In the genomic region with DNA sequence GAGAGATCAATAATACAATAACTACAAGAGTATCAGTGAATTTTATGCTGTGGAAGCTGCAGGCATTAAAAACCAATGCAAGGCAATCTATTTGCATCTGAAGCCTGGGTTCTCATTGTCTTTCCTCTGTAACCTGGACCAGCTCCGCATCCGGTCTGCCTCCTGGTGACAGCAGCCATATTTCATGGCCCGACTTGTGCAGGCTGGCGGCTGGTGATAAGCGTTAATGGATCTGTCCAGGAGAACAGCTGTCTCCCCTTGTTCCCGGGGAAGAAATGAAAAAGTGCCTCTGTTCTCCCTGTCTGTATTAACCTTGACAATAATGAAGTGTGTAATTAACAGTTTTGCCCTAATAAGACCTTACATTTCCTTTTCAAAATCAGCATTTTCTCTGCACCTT, we compare ENCODE assay signal across 9 mouse cellular contexts.
DNase-seq lines count a peak whose midpoint lies in the region; ATAC-seq and TF ChIP-seq lines count a peak whose summit lies in the region.
"Had no signal": no experiment of that assay in that cellular context is flagged by ENCODE, and none has a peak within 500 bp of the region (broad histone marks: within the 10 kb centered on the region; RNA-seq: fewer than 3 reads in every experiment).

No protein-coding gene starts in this region.

- no peaks in the 10 kb centered on the region for H3K9me3 ChIP-seq in embryonic facial prominence, embryonic 14.5 days (ENCODE audit: control insufficient read depth, low read length)
- H3K9me3 ChIP-seq in embryonic facial prominence, embryonic 10.5 days, result no peaks in the 10 kb centered on the region
- no peaks in the 10 kb centered on the region for H3K9me3 ChIP-seq in forebrain, postnatal 0 days (ENCODE audit: low read length)
- no peaks in the 10 kb centered on the region for H3K9me3 ChIP-seq in midbrain, embryonic 14.5 days (ENCODE audit: control insufficient read depth, low read length)
- H3K9me3 ChIP-seq: liver, embryonic 15.5 days had no signal

- H3K4me3 ChIP-seq in embryonic facial prominence, embryonic 14.5 days (ENCODE audit: low read depth, low read length), result no peak overlapping the region
- no peak overlapping the region for H3K4me3 ChIP-seq in embryonic facial prominence, embryonic 10.5 days
- no peak overlapping the region for H3K4me3 ChIP-seq in forebrain, postnatal 0 days (ENCODE audit: low read depth, low read length)
- H3K4me3 ChIP-seq in midbrain, embryonic 14.5 days (replicated peaks; ENCODE audit: low read depth, low read length), result no peak overlapping the region
- H3K4me3 ChIP-seq: liver, embryonic 15.5 days had no signal

- no peaks in the 10 kb centered on the region for H3K36me3 ChIP-seq in embryonic facial prominence, embryonic 14.5 days (ENCODE audit: control insufficient read depth, insufficient read depth, low read length)
- no peaks in the 10 kb centered on the region for H3K36me3 ChIP-seq in embryonic facial prominence, embryonic 10.5 days (replicated peaks)
- no peaks in the 10 kb centered on the region for H3K36me3 ChIP-seq in forebrain, postnatal 0 days (ENCODE audit: insufficient read depth)
- H3K36me3 ChIP-seq in midbrain, embryonic 14.5 days (ENCODE audit: control insufficient read depth, insufficient read depth, low read length), result no peaks in the 10 kb centered on the region
- H3K36me3 ChIP-seq: liver, embryonic 15.5 days had no signal

- 0 out of 2 replicates have a peak, but pooled peaks have one; percentile 18 for ATAC-seq in embryonic facial prominence, embryonic 14.5 days (ENCODE audit: low read depth)
- no peak for ATAC-seq in forebrain, postnatal 0 days
- peak; percentile 76 for ATAC-seq in midbrain, embryonic 14.5 days (ENCODE audit: low FRiP score, low TSS enrichment)

- no peak overlapping the region for H3K9ac ChIP-seq in embryonic facial prominence, embryonic 14.5 days (ENCODE audit: low read depth, low read length)
- no peak overlapping the region for H3K9ac ChIP-seq in forebrain, postnatal 0 days
- H3K9ac ChIP-seq in midbrain, embryonic 14.5 days (replicated peaks; ENCODE audit: low read length), result no peak overlapping the region; the same call in 1 of the 2 replicates
- H3K9ac ChIP-seq: liver, embryonic 15.5 days had no signal

- H3K4me2 ChIP-seq in embryonic facial prominence, embryonic 14.5 days (ENCODE audit: low read depth, low read length), result no peak overlapping the region
- no peak overlapping the region for H3K4me2 ChIP-seq in forebrain, postnatal 0 days (ENCODE audit: low read depth)
- H3K4me2 ChIP-seq in midbrain, embryonic 14.5 days (ENCODE audit: low read length), result 0 out of 2 replicates have a peak overlapping the region, but pooled peaks have one; percentile 5
- H3K4me2 ChIP-seq: liver, embryonic 15.5 days had no signal

- H3K27ac ChIP-seq in embryonic facial prominence, embryonic 14.5 days (replicated peaks; ENCODE audit: low read depth, low read length), result no peak overlapping the region
- H3K27ac ChIP-seq in embryonic facial prominence, embryonic 10.5 days (replicated peaks), result no peak overlapping the region
- no peak overlapping the region for H3K27ac ChIP-seq in forebrain, postnatal 0 days (ENCODE audit: low read depth, low read length)
- H3K27ac ChIP-seq in midbrain, embryonic 14.5 days (replicated peaks; ENCODE audit: low read depth, low read length), result peak overlapping the region; percentile 66
- H3K27ac ChIP-seq: liver, embryonic 15.5 days had no signal

- DNase-seq in embryonic facial prominence, embryonic 14.5 days (ENCODE audit: low spot score), result peak; percentile 4
- no peak for DNase-seq in embryonic facial prominence, embryonic 10.5 days (ENCODE audit: low spot score)
- peak; percentile 17 for DNase-seq in forebrain, postnatal 0 days
- DNase-seq in kidney, postnatal 10 days, result peak; percentile 67
- peak; percentile 70 for DNase-seq in midbrain, embryonic 14.5 days
- DNase-seq in thymus, adult 18-20 months, result no peak
- no peak for DNase-seq in left cerebral cortex, postnatal 14 days (ENCODE audit: low spot score in 2 of 2)
- DNase-seq in heart, postnatal 14 days, result no peak

- WGBS in embryonic facial prominence, embryonic 14.5 days, result 66% methylated on average over 6 of the region's 6 CpGs
- 71% methylated on average over 6 of the region's 6 CpGs for WGBS in embryonic facial prominence, embryonic 10.5 days
- WGBS in forebrain, postnatal 0 days, result 28% methylated on average over 6 of the region's 6 CpGs
- 49% methylated on average over 6 of the region's 6 CpGs for WGBS in midbrain, embryonic 14.5 days

- no peaks in the 10 kb centered on the region for H3K27me3 ChIP-seq in embryonic facial prominence, embryonic 14.5 days (replicated peaks; ENCODE audit: control insufficient read depth, insufficient read depth, low read length)
- H3K27me3 ChIP-seq in embryonic facial prominence, embryonic 10.5 days (replicated peaks; ENCODE audit: low read depth, poor library complexity, severe bottlenecking), result no peaks in the 10 kb centered on the region
- no peaks in the 10 kb centered on the region for H3K27me3 ChIP-seq in forebrain, postnatal 0 days (ENCODE audit: insufficient read depth, low read length)
- no peaks in the 10 kb centered on the region for H3K27me3 ChIP-seq in midbrain, embryonic 14.5 days (ENCODE audit: control insufficient read depth, insufficient read depth, low read length)
- H3K27me3 ChIP-seq: liver, embryonic 15.5 days had no signal

- intact Hi-C loops in left cerebral cortex, postnatal 14 days (cut with DNase I), result no loop called here
- intact Hi-C loops in heart, postnatal 14 days (cut with DNase I), result no loop called here

- no peak for TF ChIP-seq CTCF in forebrain, postnatal 0 days (IDR thresholded peaks at IDR 0.05; ENCODE audit: low read depth)

- H3K4me1 ChIP-seq in embryonic facial prominence, embryonic 14.5 days (ENCODE audit: control insufficient read depth, insufficient read depth, low read length), result no peaks in the 10 kb centered on the region
- H3K4me1 ChIP-seq in embryonic facial prominence, embryonic 10.5 days, result 0 out of 2 replicates have a peak, but pooled peaks cover 4% of the 10 kb centered on the region
- H3K4me1 ChIP-seq in forebrain, postnatal 0 days (ENCODE audit: insufficient read depth), result no peaks in the 10 kb centered on the region
- 0 out of 2 replicates have a peak, but pooled peaks cover 5% of the 10 kb centered on the region for H3K4me1 ChIP-seq in midbrain, embryonic 14.5 days (ENCODE audit: control insufficient read depth, insufficient read depth, low read length)
- H3K4me1 ChIP-seq: liver, embryonic 15.5 days had no signal

Comparison
In these comparisons a context has a peak if more than half of its experiments do, and no peak if none do; other contexts are left out.
1. DNase-seq: peak in embryonic facial prominence, embryonic 14.5 days (single experiment), forebrain, postnatal 0 days (single experiment), kidney, postnatal 10 days (single experiment) and midbrain, embryonic 14.5 days (single experiment); none in embryonic facial prominence, embryonic 10.5 days (single experiment), thymus, adult 18-20 months (0 of 2), left cerebral cortex, postnatal 14 days (0 of 2) and heart, postnatal 14 days (0 of 2).